Comparison of ENCODE assay signal across 8 mouse cellular contexts in genomic region chr8:94330733-94331132, GRCm38 (mm10). TPM values are rescaled to one million over a fixed set of nuclear protein-coding genes. Genes with fewer than 3 reads are reported as not detected.
DNase-seq lines count a peak whose midpoint lies in the region; ATAC-seq lines count a peak whose summit lies in the region.

No protein-coding gene starts in this region.

- intact Hi-C loops in heart, postnatal 25 days (cut with DNase I): loop anchor here (1.0 to 10.0 kb wide), 3 partner anchors 154 to 254 kb away; no protein-coding TSS in a partner anchor

- WGBS in hindbrain, embryonic 12.5 days: 31% methylated on average over 4 of the region's 4 CpGs

- no peak overlapping the region for H3K4me3 ChIP-seq in hindbrain, embryonic 12.5 days

- peak; percentile 57; the same call in 1 of the 2 replicates for ATAC-seq in hindbrain, embryonic 12.5 days (ENCODE audit: low FRiP score)
- ATAC-seq in monocyte, adult 5-6 weeks (replicated peaks; ENCODE audit: insufficient number of reproducible peaks, low FRiP score, low TSS enrichment, poor library complexity, severe bottlenecking): peak; percentile 60; the same call in 1 of the 2 replicates

- no peaks in the 10 kb centered on the region for H3K27me3 ChIP-seq in hindbrain, embryonic 12.5 days

- peak; percentile 52 to 74 for DNase-seq in heart, adult 18-20 months
- no peak for DNase-seq in heart, postnatal 25 days (ENCODE audit: low spot score)
- peak; percentile 52 for DNase-seq in Muller cell, postnatal 12 days (ENCODE audit: inconsistent ontology term)
- DNase-seq in embryo, embryonic 11 days: peak; percentile 78
- DNase-seq in liver: peak; percentile 66
- peak; percentile 62 for DNase-seq in thymus, postnatal 4 days

- no peaks in the 10 kb centered on the region for H3K36me3 ChIP-seq in hindbrain, embryonic 12.5 days

- no peaks in the 10 kb centered on the region for H3K4me1 ChIP-seq in hindbrain, embryonic 12.5 days

- no peak overlapping the region for H3K4me2 ChIP-seq in hindbrain, embryonic 12.5 days (replicated peaks)

- H3K27ac ChIP-seq in hindbrain, embryonic 12.5 days: no peak overlapping the region

- H3K9me3 ChIP-seq in hindbrain, embryonic 12.5 days (replicated peaks): no peaks in the 10 kb centered on the region

- H3K9ac ChIP-seq in hindbrain, embryonic 12.5 days: no peak overlapping the region

RNA-seq across cellular contexts. Expression of gene Slc12a3, which starts 1.7 kb away (rescaled TPM):
- total RNA-seq in heart, adult 18-20 months (2021): under 1 TPM; 0.12 to 0.41 TPM
- under 1 TPM; 0.14 to 0.26 TPM for total RNA-seq in heart, postnatal 25 days (2021)
- not detected in 2 replicates for polyA plus RNA-seq in hindbrain, embryonic 12.5 days (2016; fragmentation: Nextera tagmentation; extraction: Ambion mirVana)
- total RNA-seq in monocyte, adult 5-6 weeks (2017): 0.49 to 1.2 TPM in 2 of 3 replicates, not detected in the other

RNA-seq across cellular contexts. Expression of gene Herpud1, which starts 55.5 kb away (rescaled TPM):
- 100 to 1,000 TPM; 204 to 275 TPM for total RNA-seq in heart, adult 18-20 months (2021)
- total RNA-seq in heart, postnatal 25 days (2021): 100 to 1,000 TPM; 180 to 257 TPM
- 52.5 and 56.8 TPM in 2 replicates for polyA plus RNA-seq in hindbrain, embryonic 12.5 days (2016; fragmentation: Nextera tagmentation; extraction: Ambion mirVana)
- total RNA-seq in monocyte, adult 5-6 weeks (2017): 155 to 165 TPM (median 163 TPM) in 3 replicates
